Mouse (Mus musculus) lung, postnatal 10 days (tissue): ENCODE data around the gene Prkcg.

Experiments
- DNase-seq: peaks from one replicate; pipeline ENCODE4 v3.0.0; 2021

The Prkcg gene

DNA sequence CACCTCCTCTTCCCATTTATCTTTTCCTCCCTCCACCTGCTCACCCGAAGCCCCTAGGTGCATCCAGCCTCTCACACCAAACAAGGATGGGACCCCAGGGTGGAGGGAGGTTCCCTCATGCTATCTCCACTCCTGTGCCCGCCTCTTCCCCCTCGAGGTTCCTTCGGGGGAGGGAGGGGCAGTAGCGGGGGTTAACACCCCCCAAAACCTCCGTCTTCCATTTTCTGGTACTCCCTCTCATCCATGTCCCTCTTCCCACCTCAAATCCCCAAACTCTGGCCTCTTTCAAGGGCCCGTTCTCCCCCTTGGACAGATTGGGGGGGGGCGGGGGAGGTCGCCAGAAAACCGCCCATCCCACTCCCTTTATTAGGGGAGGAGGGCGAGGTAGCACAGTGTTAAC is 78.6 kb downstream of the Prkcg start:
- no peak for DNase-seq

DNA sequence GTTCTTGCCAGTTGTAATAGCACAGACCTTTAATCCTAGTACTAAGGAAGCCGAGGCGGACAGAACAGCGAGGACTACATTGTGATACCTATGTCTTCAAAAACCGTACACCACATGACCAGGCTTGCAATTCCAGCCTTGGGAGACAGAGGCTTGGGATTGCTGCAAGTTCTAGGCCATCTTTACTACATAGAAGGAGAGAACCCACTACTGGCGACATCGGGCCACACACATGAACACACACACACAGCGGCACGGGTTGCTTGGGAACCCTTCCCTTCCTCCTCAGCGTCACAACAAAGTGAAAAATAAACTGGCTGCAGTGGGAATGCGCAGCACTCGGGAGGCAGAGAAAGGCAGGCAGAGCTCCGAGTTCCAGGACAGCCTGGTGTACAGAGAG is 79.3 kb downstream of the Prkcg start:
- DNase-seq, result no peak

DNA sequence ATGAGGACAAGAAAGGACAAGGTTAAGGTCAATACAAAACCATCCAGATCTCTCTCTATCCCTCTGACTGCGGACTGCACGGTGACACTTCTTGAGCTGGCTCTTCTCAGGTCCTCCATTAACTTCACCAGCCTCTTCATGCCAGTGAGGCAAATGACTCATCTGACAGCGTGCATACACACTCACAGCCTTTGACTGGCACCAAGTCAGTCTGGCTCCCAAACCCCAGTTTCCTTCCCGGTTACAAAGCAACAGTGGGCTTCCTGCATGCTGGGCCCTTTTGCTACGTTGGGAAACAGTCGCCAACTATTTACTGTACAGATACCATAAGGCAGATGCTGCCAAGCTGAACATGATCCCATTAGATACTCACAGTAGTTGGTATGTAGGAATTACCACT is 80.2 kb downstream of the Prkcg start:
- no peak for DNase-seq

DNA sequence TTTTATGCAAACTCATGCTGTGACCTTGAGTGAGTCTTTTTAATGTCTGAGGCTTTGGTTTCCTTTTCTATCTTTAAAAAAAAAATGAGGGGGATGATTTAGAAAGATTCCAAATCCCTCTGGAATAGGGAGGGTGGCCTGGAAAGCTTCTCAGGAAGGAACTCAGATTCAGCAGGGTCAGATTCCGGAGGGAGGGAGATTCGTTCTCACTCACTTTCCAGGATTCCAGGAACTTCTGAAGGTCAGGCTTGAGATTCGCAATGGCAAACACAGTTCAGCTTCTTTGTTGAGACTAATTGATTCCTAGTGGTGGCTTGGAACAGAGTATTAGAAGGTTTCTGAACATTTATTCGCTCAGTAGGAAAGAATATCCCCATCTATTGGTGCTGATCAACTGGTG is 81.4 kb downstream of the Prkcg start:
- no peak for DNase-seq

DNA sequence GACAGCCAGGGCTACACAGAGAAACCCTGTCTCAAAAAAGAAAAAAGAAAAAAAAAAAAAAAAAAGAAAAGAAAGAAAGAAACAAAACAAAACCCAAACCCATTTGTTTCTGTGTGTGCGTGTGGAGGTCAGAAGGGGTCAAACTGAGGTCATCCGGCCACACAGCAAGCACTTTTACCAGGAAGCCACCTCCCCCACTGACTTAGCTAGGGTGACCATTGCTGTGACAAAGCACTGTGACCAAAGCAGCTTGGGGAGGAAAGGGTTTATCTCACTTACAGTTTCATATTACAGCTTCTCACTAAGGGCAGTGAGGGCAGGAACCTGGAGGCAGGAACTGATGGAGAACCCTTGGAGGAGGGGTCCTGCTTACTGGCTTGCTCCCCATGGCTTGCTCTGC is 83.4 kb downstream of the Prkcg start:
- DNase-seq, result no peak

DNA sequence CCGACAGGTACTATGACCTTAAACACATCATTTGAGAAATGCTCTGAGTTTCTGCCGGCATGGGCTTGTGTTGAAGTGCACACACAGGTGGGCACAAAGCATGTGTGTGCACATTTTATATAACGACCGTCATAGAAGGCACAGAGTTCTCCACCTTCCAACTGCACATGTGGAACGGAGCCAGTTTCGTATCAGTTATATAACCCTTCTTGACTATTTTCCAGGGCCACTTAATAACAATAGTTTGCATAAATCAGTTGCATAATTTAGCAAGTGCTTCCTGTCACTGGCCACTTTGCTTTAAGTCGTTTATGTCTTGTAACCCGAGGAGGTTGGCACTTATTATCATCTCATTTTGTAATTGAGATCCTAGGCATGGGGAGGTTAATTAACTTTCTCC is 84.8 kb downstream of the Prkcg start:
- peak; percentile 18 for DNase-seq

DNA sequence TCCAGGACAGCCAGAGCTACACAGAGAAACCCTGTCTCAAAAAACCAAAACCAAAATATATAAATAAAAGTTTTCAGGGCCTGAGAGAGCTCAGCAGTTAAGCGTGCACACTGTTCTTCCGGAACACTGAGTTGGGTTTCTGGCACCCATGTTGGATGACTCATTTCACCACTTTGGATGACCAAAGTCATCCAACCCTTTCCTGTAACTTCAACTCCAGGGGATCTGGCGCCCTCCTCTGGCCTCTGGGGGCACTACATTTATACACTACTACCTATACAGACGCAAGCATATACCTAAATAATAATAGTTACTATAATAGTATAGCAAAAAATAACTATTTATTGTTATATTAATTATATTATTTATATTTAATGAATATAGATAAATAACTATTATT is 87.9 kb downstream of the Prkcg start:
- DNase-seq, result peak; percentile 74
